13 mouse cellular contexts compared by ENCODE assay signal in genomic region chr4:136439106-136439505, GRCm38 (mm10). TPM values are rescaled to one million over a fixed set of nuclear protein-coding genes. Genes with fewer than 3 reads are reported as not detected.
"Had no signal": no experiment of that assay in that cellular context is flagged by ENCODE, and none has a peak within 500 bp of the region (broad histone marks: within the 10 kb centered on the region; RNA-seq: fewer than 3 reads in every experiment).

No protein-coding gene starts in this region.

- H3K9ac ChIP-seq: limb, embryonic 15.5 days; liver, embryonic 12.5 days; lung, embryonic 14.5 days; midbrain, embryonic 12.5 days; neural tube, embryonic 13.5 days had no signal

- H3K9me3 ChIP-seq: limb, embryonic 15.5 days; liver, embryonic 12.5 days; midbrain, embryonic 12.5 days; neural tube, embryonic 13.5 days had no signal

- H3K4me1 ChIP-seq: liver, embryonic 12.5 days; midbrain, embryonic 12.5 days; neural tube, embryonic 13.5 days had no signal

- H3K27ac ChIP-seq: limb, embryonic 15.5 days; liver, embryonic 12.5 days; midbrain, embryonic 12.5 days; neural tube, embryonic 13.5 days had no signal

- H3K4me3 ChIP-seq: limb, embryonic 15.5 days; liver, embryonic 12.5 days; midbrain, embryonic 12.5 days; neural tube, embryonic 13.5 days had no signal

- DNase-seq: kidney, adult 8-10 months; kidney, postnatal 10 days; kidney, postnatal 4 days; lung, embryonic 14.5 days; right cerebral cortex, adult 18-20 months; right cerebral cortex, postnatal 25 days; thymus, postnatal 4 days had no signal

- H3K27me3 ChIP-seq: limb, embryonic 15.5 days; liver, embryonic 12.5 days; midbrain, embryonic 12.5 days; neural tube, embryonic 13.5 days had no signal

- H3K4me2 ChIP-seq: limb, embryonic 15.5 days; liver, embryonic 12.5 days; lung, embryonic 14.5 days; midbrain, embryonic 12.5 days; neural tube, embryonic 13.5 days had no signal

- H3K36me3 ChIP-seq: limb, embryonic 15.5 days; liver, embryonic 12.5 days; midbrain, embryonic 12.5 days; neural tube, embryonic 13.5 days had no signal

- ATAC-seq: liver, embryonic 12.5 days; midbrain, embryonic 16.5 days had no signal

RNA-seq across cellular contexts. Expression of gene Htr1d, which starts 15.8 kb away (rescaled TPM):
- polyA plus RNA-seq: liver, embryonic 12.5 days; liver, embryonic 16.5 days; lung, embryonic 14.5 days had no signal

RNA-seq across cellular contexts. Expression of gene 6030445D17Rik, which starts 22.9 kb away (rescaled TPM):
- polyA plus RNA-seq: liver, embryonic 12.5 days had no signal
